Mouse (Mus musculus): ENCODE results near the gene Mapk11. TPM values are rescaled to one million over a fixed set of nuclear protein-coding genes. Genes with fewer than 3 reads are reported as not detected.

The Mapk11 gene
- total RNA-seq, 4 experiments from 2014 or later: 0.70 to 1.3 (median 0.97) TPM

DNA sequence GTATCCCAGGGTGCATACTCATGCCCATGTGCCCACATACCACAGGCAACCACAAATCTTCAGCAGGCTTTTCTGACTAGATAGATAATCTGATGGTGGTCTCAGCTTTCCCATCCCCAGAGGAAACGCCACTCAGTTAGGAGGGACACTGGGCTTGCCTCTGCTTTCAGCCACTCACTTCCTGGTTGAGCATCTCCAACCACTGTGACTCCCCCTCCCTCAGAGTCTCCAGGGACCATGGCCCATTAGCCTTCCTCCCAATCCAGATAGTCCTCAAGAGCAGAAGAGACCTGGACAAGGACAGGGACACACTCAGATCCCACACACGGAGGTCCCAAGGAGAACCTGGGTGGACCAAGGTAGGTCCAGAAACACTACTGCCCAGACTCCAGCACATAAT, 6.3 kb downstream of the Mapk11 start:
- no peak for DNase-seq (ENCODE audit: low spot score in 2 of 2)

DNA sequence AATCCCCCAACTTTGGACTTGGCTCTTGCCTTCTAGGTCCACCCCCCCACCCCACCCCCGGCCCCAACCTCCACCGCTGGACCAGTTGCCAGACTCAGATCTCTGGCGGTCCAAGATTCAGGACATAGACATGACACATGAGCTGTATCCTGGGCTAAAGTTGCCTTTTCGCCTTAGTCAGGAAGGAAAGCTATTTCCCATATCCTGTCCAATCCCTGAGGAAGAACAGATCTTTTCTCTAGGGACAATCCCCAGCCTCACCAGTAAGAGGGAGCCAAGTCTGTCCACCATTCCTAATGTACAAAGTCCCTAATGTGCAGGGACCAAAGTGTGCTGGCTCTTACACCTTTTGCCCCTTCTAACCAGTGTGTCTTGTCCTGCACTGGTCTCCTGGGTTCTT, 7.5 kb downstream of the Mapk11 start:
- no peak for DNase-seq (ENCODE audit: low spot score in 2 of 2)

DNA sequence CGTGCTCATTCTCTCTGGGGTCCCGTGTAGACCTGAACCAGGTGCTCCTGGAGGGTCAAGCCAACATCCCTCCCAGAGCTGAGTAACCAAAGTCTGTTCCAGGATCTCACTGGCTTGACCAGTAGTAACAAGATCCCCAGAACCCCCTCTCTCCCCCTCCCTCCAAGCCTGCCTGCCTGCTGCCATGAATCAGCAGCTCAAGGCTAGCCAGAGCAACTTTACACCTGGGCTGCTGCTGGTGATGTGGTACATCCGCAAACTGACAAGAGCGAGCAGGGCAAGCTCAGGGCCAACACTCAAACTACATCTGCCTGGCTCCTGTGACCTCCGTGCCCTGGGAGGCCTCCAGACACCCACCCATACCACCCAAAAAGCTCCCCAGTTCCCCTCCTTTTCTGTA, 8.0 kb downstream of the Mapk11 start:
- peak in 1 of 2 experiments; percentile 46 for DNase-seq (ENCODE audit: low spot score in 2 of 2)

DNA sequence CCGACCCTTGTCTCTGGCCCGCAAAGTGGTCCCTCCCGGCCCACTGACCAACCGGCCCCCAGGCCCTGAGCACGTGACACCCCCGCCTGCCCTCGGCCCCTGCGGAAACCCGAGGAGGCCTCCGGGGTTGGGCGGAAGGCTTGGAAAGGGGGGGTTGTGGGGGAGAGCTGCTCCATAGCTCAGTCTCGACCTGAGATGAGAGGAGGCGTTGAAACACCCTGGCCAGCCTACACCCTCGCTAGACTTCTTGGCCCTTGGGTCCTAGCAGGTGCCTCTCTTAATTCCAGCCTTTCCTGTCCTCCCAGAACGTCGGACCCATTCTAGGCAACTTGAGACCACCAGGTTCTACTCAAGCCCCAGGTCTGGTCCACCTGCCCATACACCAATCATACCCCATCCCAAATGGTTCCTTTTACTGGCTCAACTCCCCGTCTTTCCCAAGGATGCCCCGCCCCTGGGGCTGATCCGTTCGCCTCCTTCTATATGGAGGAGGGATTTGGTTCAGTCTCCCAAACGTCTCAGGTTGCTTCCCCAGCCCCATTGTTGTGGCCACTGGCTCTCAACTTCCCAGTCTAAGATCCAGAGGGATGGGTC, 8.7 kb downstream of the Mapk11 start, which contains the start of gene Mapk12:
TSS of gene Mapk12 (minus strand) at position 45 of the 594 bp plus-strand sequence.
- DNase-seq (ENCODE audit: low spot score in 2 of 2): peak; percentile 69 to 80

DNA sequence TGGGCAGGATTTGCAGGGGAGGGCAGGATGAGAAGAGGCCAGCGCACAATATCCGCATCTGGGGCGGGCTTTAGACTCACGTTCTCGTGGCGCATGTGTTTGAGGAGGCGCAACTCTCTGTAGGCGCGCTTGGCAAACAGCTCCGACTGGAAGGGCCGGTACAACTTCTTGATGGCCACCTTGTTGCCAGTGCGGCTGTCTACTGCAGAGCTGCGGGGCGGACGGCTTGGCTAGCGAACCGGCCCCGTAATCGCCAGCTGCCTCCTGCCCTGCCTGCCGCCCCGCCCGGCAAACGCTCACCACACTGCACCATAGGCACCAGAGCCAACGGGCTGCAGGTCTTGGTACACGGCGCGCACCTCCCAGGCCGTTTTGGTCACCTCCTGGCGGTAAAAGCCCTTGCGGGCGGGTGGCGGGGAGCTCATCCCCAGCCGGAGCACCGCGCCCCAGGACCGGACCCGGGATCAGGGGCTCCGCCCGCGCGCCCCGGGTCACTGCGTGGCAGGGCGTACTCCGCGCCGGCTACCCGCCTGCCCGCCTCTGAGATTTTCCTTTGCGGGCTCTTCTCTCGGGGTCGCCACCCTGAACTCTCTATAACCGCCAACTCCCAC, 9.3 kb downstream of the Mapk11 start:
- peak; percentile 57 to 69 for DNase-seq (ENCODE audit: low spot score in 2 of 2)

DNA sequence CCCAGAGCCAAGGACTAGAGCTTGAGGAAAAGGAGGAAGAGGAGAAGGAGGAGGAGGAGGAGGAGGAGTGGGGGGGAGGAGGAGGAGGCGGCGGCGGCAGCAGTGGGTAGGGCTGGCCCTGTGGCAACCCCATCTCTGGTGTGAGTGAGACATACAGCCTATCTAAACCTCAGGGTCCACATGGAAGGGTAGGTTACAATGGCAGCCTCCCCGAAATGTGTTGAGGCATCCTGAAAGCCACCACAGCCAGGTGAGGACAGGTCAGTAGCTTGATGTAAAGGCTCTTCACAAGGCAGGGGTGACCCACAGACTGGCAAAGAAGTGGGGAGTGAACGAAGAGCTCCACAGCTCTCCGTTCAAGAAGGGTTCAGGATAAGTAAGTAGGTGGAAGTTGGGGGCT, 10.9 kb downstream of the Mapk11 start:
- no peak for DNase-seq (ENCODE audit: low spot score in 2 of 2)

DNA sequence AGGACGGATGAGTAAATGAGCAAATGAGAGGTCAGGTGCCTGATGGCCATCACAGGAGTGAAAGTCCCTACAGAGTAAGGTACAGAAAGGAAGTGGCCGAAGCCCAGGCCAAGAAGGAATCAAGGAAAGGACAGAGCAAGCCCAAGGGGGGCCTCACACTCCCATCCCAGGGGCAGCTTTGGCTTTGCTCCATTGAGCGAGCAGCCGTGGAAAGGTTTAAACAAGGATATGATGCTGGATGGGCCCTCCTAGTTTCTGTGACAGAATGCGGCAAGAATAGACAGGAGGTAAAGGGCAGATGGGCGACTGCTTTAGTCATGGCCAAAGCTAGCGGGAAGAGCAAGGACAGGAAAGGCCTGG, 11.4 kb downstream of the Mapk11 start:
- no peak for DNase-seq (ENCODE audit: low spot score in 2 of 2)

DNA sequence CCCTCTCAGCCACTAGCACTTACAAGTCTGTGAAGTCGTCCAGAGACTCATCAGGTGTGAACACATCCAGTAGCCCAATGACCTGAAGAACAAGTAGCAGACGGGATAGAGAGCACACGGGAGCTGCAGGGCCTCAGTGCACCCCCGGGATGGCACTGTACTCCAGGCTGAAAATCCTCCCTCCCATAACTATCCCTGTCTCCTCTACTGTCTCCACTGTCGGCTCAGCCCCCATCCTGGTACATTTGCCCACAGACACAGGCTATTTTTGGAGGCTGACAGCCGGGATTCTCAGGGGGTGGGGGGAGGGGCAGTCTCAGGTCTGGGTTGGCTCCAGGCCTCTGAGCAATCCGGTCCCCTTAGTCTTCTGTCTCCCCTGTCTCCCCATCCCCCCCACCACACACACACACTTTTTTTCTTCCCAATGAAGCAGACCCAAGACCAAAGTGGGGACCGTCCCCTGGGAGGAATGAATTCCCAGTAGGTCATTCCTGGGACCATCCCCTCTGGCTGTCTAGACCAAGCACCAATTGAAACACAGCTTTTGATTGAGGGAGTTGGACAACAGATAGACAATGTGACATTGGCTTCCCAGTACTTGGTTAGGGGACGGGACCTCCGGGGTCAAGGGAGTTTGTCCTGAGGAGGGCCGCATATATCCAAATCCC, 11.9 kb downstream of the Mapk11 start:
- no peak for DNase-seq (ENCODE audit: low spot score in 2 of 2)

DNA sequence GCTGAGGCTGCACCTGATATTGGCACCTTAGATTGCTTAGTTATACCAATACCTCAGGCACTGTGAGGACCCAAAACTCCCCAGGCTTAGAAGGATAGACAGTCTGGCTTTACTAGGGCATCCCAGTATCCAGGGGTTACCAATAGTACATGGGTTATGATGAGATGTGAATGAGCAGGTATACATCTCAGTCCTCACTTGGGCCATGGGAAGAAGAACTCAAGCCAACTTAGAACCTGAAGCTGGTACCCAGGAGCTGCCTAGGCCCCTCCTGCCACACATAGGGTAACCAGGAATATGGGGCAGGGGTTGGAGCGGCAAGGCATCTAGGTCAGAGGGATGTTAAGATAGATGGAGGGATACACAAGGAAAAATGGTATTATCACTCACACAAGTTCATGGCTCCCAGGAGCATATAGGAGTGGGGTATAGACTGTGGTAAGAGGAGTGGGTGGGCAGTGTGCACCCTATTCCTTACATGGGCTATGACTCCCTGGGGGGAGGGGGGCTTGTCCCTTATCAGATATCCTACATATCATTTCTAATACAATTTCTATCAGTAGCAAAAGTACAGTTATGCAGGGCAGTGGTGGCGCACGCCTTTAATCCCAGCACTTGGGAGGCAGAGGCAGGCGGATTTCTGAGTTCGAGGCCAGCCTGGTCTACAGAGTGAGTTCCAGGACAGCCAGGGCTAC, 12.8 kb downstream of the Mapk11 start:
- DNase-seq (ENCODE audit: low spot score in 2 of 2): no peak

DNA sequence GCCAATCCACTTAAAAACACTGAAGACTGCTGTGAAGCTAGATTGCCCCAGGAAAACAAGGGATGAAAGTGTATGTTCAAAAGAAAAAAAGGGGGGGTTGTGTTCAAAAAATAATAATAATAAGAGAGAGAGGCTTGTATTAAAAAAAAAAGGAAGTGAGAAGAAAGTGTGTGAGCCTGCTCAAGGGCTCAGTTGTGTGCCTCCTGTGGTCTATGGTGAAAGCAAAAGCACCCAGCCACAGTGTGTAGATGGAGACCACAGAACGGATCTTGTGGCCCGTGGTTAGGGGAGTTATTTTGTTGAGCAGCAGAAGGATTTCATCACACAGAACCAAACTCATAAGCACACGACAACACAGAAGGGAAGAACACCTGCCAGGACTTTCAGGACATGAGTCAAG, 18.1 kb downstream of the Mapk11 start:
- DNase-seq (ENCODE audit: low spot score in 2 of 2): no peak

DNA sequence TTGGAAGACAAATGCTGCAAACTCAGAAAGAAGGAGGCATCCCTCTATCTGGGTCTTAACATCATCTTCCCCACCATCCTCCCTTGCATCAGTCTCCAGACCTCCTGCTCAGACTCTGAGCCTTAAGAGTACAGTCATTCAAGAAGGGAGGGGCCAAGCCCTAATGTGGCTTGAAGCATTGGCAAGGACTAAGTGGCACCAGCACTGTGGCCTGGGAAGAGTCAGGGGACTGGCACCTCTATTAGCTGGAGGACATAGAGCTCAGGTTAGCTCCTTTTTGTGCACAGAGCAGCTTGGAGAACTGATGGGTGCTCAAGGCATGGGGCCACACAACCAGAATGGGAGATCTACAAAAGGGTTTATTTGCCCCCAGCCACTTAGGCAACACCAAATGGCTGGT, 19.2 kb downstream of the Mapk11 start:
- DNase-seq (ENCODE audit: low spot score in 2 of 2): no peak

DNA sequence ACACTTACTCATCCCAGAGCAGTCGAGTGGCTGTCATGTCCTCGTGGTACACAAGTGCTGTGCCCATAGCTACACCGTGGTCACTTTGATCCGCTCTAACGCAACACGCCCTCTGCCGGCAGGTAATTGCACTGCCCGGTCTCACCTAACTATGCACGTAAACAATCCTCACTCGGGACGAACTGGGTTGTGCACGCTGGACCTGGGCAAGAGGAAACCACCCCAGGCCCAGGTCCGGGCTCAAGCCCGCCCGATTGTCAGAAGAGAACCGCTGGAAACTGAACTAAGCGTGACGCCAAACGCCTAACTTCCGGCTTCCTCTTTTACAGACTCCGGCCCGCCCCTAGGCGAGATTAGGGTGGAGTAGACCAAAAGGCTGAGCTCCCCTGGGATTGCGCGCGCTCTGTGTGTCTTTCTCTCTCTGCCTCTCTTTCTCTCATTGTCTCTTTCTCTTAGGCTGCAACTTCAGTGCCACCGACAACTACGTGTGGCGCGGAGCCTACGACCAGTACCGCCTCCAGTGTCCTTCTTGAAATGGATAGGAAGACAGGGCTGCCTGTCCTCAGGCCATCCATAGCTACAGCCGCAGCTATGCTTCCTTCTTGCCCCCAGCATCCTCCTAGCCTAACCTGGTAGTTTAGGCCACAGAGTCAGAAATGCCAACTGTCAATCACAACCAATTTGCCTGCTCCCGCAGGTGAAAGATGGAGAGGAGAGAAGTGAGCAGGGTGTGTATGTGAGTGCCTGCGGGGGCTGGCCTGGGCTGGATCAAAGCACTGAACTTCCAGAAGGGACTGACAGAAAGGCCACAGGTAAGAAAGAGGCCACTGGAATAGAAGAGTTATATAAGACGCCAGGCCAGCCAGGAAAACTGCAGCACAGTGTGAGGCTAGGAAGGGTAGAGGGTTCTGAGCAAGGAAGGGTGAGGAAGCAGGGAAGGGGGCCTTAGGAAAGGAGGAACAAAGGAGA, 20.8 kb downstream of the Mapk11 start, which contains the start of gene Hdac10:
TSS of gene Hdac10 (minus strand) at position 319 of the 969 bp plus-strand sequence.
- DNase-seq (ENCODE audit: low spot score in 2 of 2): peak; percentile 82 to 85

DNA sequence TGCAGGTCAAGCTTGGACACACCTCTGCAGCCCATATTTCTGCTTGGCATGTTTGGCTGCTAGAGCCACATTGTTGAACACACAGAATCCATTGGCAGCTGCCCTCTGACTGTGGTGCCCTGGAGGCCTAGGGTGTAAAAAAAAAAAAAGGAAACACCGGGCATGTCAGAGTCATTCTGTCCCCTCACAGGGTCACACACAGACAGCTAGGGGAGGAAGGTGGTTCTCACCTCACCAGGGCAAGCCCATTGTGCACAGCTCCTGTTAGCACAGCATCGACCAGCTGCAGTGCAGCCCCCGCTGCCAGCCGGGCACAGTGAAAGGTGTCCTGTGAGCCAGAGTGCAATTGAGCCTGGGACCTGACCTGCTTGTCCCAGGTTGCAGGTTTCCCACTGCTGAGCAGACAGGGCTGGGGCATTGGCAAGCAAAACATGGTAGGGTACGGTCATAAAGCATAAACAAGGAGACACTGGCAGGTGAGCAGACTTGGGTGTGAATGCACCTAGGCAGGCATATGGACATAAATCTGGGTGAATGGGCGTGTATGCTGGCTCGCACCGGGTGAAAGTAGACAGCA, 22.0 kb downstream of the Mapk11 start:
- no peak for DNase-seq (ENCODE audit: low spot score in 2 of 2)

DNA sequence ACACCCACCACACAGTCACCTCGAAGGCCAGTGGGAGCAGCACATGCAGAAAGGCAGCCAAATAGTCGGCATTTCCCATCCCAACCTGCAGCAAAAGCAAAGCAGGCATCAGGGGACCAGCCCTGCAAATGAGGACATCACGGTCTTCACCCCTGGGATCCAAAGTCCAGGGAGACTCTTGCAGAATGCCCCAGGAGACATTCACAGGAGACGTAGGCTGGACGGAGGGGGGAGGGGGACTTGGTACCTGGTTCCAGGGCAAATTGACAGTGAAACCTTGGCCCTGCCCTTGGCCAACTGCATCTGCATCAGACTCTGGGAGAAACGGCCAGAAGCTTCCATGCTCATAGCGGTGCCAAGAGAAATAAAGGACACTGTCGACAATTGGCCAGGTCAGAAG, 22.8 kb downstream of the Mapk11 start:
- no peak for DNase-seq (ENCODE audit: low spot score in 2 of 2)

DNA sequence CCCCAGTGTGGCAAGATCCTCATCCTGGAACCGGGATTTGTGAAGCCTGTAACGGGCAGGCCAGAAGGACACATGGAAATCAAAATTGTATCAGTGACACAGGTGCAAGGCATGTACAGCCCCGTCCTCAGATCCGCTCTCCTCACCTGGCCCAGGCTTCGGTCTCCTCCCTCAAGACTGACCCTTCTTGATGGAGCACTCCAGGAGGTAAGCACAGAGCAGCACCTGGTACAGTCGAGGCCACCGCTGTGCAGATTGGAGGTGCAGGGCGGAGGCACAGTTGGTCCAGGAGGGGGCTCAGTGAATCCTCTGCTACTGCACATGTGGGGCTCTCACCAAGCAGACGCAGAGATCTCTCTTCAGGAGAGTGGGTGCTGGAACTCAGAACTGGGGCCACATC, 24.1 kb downstream of the Mapk11 start:
- no peak for DNase-seq (ENCODE audit: low spot score in 2 of 2)

DNA sequence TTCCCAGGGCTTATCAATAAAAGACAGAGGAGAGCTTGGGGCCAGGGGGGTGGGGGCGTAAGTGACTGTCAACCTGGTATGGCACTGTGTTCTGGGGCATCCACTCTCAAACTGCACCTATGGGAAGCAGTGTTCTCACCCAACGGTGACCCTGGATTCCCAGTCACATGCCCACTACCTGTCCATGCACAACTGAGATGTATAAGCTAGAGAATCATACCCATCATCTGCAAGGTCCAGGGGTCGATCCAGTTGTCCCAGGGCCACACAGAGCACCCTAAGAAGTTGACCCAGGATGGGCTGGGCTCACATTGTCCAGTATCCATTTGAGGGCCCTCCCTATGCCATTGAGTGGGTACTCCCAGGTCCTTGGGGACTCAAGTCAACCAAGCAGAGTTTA, 25.1 kb downstream of the Mapk11 start:
- no peak for DNase-seq (ENCODE audit: low spot score in 2 of 2)

DNA sequence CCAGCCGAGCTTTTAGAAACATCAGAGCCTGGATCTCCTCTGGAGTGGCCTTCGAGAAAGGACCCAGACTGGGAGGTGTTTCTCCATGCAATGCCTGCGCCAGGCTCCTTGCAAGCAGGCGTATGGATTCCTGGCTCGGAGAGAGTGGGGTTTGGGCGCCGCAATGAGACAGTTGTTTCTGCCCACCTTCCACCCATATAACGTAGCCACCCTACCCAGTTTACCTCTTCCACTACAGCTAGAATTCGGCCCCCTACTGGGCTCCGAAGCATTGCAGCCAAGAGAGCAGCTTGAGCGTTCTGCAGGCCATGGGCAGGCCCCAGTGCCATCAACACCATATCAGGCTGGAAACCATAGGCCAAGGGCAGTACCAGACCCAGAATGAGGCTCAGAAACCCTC, 25.8 kb downstream of the Mapk11 start:
- no peak for DNase-seq (ENCODE audit: low spot score in 2 of 2)

DNA sequence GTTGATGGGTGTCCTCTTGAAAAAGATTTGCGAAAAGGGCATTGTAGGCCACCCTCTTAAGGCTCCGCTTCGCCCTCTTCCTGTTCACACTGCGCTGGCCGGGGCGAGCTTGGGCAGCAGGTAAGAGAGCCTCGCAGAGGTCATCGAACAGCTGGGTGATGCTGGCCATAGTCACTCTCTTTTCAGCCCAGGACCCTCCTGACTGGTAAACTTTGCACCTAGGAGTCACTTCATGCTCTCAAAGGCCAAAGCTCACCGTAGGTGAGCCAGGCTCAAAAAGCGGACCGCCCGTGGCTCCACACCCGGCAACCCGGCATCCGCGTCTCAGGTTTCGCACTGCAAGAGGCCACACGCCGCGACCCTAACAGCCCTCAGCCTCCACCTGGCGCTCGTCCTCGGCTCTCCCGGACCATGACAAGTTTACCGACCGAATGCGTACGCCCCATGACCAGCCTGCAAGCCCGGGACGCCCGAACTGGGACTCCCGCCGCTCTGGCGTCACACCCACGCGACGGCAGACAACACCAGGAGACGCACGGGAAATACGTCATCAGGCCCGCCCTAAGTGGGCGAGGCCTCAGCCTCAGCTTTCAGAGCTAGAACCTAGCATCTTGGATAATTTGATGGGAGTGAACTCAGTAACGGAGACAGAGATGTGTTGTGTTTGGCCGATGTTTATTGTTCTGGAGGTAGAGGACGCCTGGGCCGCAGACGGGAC, 26.6 kb downstream of the Mapk11 start, which contains the start of gene Tubgcp6:
TSS of gene Tubgcp6 (minus strand) at position 464 of the 718 bp plus-strand sequence.
- DNase-seq (ENCODE audit: low spot score in 2 of 2): peak; percentile 87 to 91

DNA sequence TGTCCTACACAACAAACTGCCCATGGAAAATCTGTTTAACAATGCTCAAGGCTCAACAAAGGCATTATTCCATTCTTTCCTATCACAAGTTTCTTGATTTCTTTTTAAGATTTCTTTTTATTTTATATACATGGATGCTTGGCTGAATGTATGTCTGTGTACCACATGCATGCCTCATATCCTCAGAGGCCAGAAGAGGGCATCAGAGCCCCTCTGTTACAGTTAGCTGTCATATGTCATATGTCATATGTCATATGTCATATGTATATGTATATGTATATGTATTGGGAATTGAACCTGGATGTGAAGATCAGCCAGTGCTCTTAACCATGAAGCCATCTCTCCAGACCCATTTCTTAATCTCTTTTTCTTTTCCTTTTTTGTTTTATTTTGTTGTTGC, 31.4 kb downstream of the Mapk11 start:
- DNase-seq (ENCODE audit: low spot score in 2 of 2): no peak

DNA sequence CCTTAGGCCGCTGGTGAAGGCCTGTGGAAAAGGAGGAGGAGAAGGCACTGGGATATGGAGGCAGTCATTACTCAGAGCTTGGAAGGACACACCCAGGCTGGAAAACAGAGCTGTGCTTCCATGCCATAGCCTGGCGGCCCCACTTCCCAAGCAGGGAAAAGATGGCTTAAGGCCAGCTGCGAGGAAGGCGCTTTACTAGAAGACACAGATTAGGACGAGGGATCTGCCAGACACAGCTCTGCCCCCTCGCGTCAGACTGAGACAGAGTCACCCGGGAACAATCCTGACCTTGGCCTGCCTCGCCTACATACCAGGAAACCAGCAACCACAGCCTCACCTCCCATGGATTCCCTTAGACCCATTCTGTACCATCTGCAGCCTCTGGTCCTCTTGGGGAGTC, 39.3 kb downstream of the Mapk11 start:
- DNase-seq (ENCODE audit: low spot score in 2 of 2): no peak

Data from gastrocnemius, adult 8-10 months (tissue).